Mouse (Mus musculus) olfactory bulb, adult 2 months (tissue): ENCODE data around the gene Adk.

ENCODE experiments used
- CTCF ChIP-seq: fragments of 200-500 bp; IDR thresholded peaks from 2 replicates; pipeline ENCODE4 v1.5.1; 2012; ENCODE audit warnings: low read depth, mild to moderate bottlenecking, low read length, moderate library complexity; ENCODE audit not compliant: insufficient read depth
- POLR2A ChIP-seq: fragments of 200-500 bp; IDR thresholded peaks from 2 replicates; pipeline ENCODE4 v1.6.1; 2012; ENCODE audit warnings: mild to moderate bottlenecking, low read depth, low read length, moderate library complexity; ENCODE audit not compliant: insufficient read depth

DNA sequence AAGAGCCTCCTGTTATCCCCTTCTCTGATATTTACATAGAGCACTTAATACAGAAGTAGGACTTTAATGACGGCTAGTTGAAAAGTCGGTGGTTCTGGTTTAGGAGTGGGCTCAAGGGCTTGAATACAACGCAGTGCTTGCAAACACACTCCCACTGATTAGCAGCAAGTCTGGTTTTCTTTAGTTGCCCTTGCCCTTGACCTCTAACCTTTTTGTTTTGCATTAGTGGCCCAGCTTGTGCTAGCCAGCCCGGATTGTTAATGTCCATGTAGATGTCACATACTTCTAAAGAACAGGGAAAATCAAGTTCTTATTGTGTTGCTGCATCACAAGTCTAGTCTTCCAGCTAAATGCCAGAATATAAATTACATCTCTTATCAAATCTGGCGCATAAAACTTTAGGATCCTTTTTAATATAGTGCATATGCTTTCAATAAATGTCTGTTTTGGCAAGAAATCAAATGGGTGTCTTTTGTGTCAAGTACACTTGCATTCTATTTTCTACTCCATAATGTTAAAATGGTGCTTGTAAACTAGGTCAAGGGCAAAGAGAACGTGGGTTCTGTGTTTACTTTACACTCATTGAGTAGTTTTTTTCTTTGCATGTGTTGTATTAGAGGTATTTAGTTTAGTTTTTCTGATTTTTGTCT lies 296.4 kb downstream of the Adk start:
- TF ChIP-seq POLR2A (no peak), CTCF (no peak)
